ENCODE assay signal across 8 mouse cellular contexts in the genomic region with DNA sequence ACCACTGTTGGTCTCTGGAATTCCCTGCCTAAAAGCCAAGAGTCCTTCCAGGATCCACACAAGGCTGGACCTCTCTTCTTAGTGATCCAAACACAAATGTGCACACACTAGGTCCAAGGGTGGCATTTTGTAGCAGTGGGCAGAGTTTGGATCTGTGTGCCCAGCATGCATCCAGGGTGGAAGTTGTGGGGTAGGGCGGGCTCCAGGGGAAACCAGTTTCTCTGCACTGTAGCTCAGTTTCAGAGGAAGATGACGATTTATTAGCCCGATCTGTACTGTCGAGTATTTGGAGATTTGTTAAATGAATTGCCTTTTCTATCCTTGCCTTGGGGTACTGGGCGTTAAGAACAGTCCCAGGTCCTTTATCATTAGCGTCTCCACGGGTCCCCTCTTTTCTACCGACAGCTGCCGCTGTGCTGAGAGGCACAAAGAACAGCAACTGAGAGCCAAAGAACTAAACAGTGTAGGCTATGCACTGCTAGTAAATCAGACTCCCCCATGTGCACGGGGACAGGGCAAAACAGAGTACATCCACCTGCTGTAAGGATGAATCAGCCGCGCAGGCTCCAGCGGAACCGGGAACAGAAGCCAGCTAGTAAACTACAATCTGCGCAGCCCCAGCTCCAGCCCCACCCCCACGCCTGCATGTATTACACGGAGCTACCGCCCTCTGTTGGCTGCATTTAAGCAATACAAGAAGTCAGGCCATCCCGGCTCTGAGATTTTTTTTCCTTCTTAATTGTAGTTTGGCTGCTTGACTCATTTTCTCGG. TPM values are rescaled to one million over a fixed set of nuclear protein-coding genes. Genes with fewer than 3 reads are reported as not detected.
DNase-seq lines count a peak whose midpoint lies in the region; ATAC-seq and TF ChIP-seq lines count a peak whose summit lies in the region.

No protein-coding gene starts in this region.

- peaks cover 70% of the 10 kb centered on the region for H3K27me3 ChIP-seq in megakaryocyte, embryonic 14.5 days (replicated peaks)

- ATAC-seq in activated CD4-positive, CD25-positive, alpha-beta regulatory T cell, adult 4 months: peak; percentile 49

- peak; percentile 85 for TF ChIP-seq CTCF in cortical plate, adult 2 months (IDR thresholded peaks at IDR 0.05; ENCODE audit: extremely low read depth, insufficient read depth, low read length)

- no peak overlapping the region for H3K4me3 ChIP-seq in cortical plate, adult 2 months (ENCODE audit: insufficient read depth, low read length)
- H3K4me3 ChIP-seq in megakaryocyte, embryonic 14.5 days (replicated peaks): peak overlapping the region; percentile 78

- no peak overlapping the region for H3K27ac ChIP-seq in cortical plate, adult 2 months (ENCODE audit: insufficient read depth, low read length)

- H3K36me3 ChIP-seq in megakaryocyte, embryonic 14.5 days (replicated peaks; ENCODE audit: low read length): no peaks in the 10 kb centered on the region

- no peaks in the 10 kb centered on the region for H3K4me1 ChIP-seq in cortical plate, adult 2 months (ENCODE audit: control insufficient read depth, insufficient read depth, low read length)
- peaks cover 5% of the 10 kb centered on the region for H3K4me1 ChIP-seq in megakaryocyte, embryonic 14.5 days

- TF ChIP-seq POLR2A in cortical plate, adult 2 months (IDR thresholded peaks at IDR 0.05; ENCODE audit: extremely low read depth, insufficient read depth, low read length): no peak

- peak; percentile 72 to 81 for DNase-seq in gastrocnemius, adult 8-10 months (ENCODE audit: low spot score in 2 of 2)
- DNase-seq in hindlimb bud, embryonic 11.5 days (ENCODE audit: extremely low spot score, low read depth, low spot score): peak; percentile 60
- DNase-seq in left cerebral cortex, adult 8-10 months (ENCODE audit: low spot score in 2 of 2): peak; percentile 75 to 93
- peak; percentile 96 to 97 for DNase-seq in right cerebral cortex, adult 2 months (ENCODE audit: low spot score in 2 of 2)
- DNase-seq in urinary bladder, postnatal 25 days (ENCODE audit: low spot score): peak; percentile 89

- H3K9me3 ChIP-seq in megakaryocyte, embryonic 14.5 days: no peaks in the 10 kb centered on the region

RNA-seq across cellular contexts. Expression of gene Mapre3, which starts 39.7 kb away (rescaled TPM):
- polyA plus RNA-seq in activated CD4-positive, CD25-positive, alpha-beta regulatory T cell, adult 4 months (2017; shearing (Covaris generic)): 1 to 10 TPM; 2.5 to 2.7 TPM
- 268 and 302 TPM in 2 replicates for polyA plus RNA-seq in cortical plate, adult 2 months (2012; rRNA removed)
- total RNA-seq in gastrocnemius, adult 8-10 months (2022): 100 to 1,000 TPM in 1 of 4 experiments, 10 to 100 TPM in 3; 88.7 to 101 (median 92.6) TPM
- 100 to 1,000 TPM; 220 to 238 (median 224) TPM for total RNA-seq in left cerebral cortex, adult 8-10 months (2022)
- polyA plus RNA-seq in megakaryocyte, embryonic 14.5 days (2012; ENCODE audit: insufficient read depth, low replicate concordance): 2.1 TPM in 1 of 2 replicates, not detected in the other

Comparison
In these comparisons a context has a peak if more than half of its experiments do, and no peak if none do; other contexts are left out.
1. RNA of gene Mapre3, which starts 39.7 kb away (polyA plus RNA-seq): 268 to 302 TPM in cortical plate, adult 2 months; 2.5 to 2.7 TPM in activated CD4-positive, CD25-positive, alpha-beta regulatory T cell, adult 4 months and 2.1 TPM in megakaryocyte, embryonic 14.5 days; every median in the first group is over 10 times any median in the second.
2. Peak in every context shown above with its lines, with median percentiles within 50 percentile points of each other: DNase-seq.